Mouse (Mus musculus) lung, adult 2 months (tissue): Measurements from ENCODE around the gene Gm10447.

Source experiments
- CTCF ChIP-seq: fragments of 200-500 bp; IDR thresholded peaks from 2 replicates; pipeline ENCODE4 v1.5.1; 2011; ENCODE audit warnings: mild to moderate bottlenecking, low read length, control low read depth; ENCODE audit not compliant: insufficient read depth
- POLR2A ChIP-seq: fragments of 200-500 bp; IDR thresholded peaks from 2 replicates; pipeline ENCODE4 v1.6.1; 2011; ENCODE audit warnings: low read depth, mild to moderate bottlenecking, control low read depth, low read length, borderline replicate concordance; ENCODE audit errors: extremely low read depth

DNA sequence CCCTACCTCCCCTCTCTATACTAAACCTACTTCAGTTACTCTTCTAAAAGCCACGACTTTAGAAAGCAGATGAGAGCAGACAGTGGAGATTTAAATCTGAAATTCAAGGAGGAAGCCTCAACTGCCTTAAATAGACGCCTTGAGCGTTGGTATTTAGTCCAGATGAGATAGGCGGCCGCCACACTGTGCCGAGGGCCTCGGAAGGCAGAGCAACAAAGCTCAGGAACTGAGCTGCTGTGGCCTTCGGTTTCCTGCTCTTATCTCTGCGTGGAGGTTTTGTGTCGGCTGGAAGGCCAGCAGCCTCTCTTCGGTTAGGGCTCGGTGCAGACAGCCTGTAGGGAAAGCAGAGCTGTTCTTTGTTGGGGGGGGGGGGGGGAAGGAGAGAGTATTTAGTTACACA lies 15.0 kb downstream of the Gm10447 start:
- TF ChIP-seq CTCF (no peak), POLR2A (no peak)
